Mouse (Mus musculus): ENCODE measurements around the gene Rap1gap.

The Rap1gap gene

DNA sequence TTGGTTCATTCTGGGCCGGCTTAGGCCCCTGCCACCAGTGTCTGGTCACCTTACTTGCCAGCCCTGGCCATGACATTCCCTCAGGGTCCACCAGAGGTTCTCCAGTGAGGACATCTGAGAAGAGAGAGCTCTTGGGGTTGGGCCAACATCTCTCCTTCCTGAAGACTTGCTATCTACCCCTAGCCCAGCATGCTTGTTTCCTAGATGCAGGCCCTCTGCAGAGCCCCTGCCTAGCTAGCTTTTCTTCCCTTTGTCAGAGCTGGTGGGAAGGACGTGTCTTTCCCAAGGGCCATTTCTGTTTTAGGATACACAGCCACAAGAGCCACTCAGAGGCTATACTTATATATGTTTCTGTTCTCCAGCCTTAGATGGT, 3.5 kb upstream of the Rap1gap start:
- no peak for ATAC-seq (ENCODE audit: insufficient number of reproducible peaks, low FRiP score, low TSS enrichment)

DNA sequence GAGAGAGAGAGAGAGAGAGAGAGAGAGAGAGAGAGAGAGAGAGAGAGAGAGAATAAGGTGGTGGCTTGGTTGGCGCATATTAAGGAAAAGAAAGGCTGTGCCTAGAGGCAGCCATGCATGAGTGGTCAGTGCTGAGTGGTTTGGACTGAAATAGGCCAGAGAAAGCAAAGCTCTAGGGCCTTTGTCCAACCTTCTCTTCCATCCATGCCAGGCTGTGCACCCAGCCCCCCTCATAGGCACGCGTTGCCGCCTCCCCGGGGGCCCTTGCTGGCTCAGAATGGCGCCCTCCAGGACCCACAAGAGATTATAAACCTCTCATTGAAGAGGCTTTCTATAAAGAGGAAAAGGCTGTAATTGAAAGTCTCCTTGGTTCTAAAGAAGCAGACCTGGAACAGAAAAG, 3.0 kb upstream of the Rap1gap start:
- ATAC-seq (ENCODE audit: insufficient number of reproducible peaks, low FRiP score, low TSS enrichment), result peak; percentile 70

DNA sequence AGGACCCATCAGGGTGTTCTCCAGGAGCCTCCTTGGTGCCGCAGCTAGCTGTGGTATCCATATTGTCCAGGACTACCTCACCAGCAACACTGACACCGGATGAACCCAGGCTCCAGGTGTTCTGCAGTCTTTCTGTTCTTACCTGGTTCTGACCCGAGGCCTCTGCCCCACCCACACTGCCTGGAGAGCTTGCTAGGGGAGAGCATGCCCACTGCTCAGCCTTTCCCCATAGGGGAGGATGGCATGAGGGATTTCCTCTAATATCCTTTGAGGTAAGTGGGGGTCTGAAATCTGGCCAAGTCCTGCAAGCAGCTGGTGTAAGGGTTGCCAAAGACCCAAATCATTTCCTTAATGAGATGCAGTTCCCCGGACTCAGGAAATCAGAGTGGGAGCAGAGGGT, 1.0 kb upstream of the Rap1gap start:
- no peak for ATAC-seq (ENCODE audit: insufficient number of reproducible peaks, low FRiP score, low TSS enrichment)

DNA sequence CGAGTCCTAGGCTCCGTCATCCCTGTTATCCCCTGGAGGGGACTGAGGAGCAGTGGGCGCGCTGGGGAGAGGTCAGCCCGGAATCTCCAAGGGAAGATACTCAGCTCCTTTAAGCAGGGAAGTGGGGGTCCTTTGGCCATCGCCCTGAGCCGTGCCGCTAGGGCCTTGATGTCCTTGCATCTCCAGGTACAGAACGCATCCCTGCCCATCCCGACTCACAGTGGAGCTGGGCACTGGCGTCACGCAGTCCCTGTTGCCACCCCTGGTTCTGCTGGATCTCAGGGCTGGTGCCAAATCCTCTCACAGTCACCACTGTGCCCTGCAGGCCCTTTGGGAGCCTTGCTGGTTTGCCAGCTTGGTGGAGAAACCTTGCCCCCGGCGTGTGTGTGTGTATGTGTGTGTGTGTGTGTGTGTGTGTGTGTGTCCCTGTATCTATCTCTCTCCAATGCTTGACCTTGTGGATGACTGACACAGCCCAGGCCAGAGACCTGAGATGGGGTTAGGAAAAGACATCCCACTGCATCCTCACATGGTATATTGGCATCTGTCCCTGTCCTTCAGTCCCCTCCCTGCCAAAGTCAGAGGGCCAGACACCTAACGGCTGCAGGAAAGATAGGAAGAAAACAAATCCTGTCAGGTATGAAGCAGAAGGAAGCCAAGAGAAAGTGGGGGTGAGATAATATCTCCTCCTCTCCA, 602 bp downstream of the Rap1gap start:
- 0 out of 2 replicates have a peak, but pooled peaks have one; percentile 16 for ATAC-seq (ENCODE audit: insufficient number of reproducible peaks, low FRiP score, low TSS enrichment)

DNA sequence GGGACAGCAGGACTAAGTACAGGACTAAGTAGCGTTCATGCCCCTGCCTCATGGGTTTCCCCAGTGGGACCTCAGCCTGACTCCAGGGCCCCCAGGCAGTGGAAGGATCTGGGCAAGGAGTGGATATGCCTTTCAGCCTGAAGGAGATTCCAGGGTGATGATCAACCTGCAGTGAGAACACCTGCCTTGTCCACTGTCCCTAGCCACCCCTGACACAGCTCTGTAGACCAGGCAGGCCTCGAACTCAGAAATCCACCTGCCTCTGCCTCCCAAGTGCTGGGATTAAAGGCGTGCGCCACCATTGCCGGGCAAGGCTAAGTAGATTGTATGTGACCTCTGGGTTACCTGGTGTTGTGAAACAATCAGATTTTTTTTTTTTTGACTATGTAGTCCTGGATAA, 1.3 kb downstream of the Rap1gap start:
- ATAC-seq (ENCODE audit: insufficient number of reproducible peaks, low FRiP score, low TSS enrichment), result no peak

DNA sequence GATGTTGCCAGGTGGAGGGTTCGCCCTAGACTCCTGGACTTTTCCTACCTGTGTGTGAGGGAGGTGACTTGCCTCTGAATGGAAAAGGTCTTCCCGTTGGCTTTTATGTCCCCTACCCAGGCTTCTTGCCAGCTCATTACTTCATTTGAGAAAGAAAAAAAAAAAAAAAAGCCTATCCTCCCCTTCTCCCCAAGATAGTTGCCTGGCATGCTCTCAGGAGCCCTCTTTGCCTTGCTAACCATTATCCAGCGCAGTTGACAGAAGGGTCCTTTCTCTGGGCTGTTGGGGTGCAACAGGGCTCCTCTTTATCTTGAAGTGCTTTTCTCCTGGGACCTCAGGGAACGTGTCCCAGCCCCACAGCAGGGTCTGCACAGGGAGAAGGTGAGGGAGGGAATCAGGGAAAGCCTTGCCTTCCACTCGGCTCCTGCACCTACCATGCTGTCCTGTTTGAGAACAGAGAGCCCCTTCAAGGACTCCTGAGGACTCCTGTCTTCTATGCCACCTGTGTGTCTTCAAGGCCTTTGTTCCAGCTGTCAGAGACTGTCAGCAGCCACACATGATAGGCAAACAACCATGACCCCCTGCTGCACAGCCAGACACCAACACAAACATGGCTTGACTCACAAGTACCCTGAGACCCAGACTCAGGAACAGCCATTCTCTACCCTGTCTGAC, 1.9 kb downstream of the Rap1gap start:
- no peak for ATAC-seq (ENCODE audit: insufficient number of reproducible peaks, low FRiP score, low TSS enrichment)

DNA sequence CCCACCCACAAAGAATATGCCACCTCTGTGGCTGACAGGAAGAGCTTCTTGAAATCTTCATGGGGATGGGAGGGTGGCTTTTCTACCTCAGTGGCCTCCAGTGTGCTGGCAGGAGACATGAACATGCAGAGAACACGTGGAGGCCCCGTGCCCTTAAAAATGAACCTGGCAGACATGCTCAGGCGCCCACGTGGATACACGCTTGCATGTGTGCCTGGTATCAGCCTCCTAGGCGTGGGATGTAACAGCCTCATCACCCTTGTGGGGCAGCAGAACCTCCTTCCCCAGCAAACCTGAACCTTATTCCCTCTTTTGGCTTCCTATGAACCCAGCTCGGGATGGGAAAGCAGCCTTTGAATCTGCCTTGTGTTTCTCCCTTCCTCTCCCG, 2.4 kb downstream of the Rap1gap start:
- ATAC-seq (ENCODE audit: insufficient number of reproducible peaks, low FRiP score, low TSS enrichment), result no peak

DNA sequence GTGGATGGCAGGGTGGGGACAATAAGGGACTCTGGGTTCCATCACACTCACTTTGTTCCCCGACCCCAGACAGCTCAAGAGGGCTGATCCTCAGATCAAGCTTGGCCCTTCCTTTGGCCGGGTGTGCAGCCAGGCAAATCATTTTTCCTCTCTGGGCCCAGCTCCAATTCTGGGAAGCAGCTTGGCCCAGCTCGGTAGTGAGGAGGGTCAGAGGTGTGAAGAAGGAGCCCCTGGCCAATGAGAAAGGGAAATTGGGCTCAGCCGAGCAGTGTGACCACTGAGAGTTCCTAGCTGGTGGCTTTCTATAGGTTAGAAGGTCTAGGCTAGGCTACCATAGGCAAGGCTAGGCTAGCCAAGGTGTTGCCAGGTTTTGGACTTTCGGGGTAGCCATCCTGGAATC, 3.2 kb downstream of the Rap1gap start:
- ATAC-seq (ENCODE audit: insufficient number of reproducible peaks, low FRiP score, low TSS enrichment), result peak; percentile 55; the same call in 1 of the 2 replicates

DNA sequence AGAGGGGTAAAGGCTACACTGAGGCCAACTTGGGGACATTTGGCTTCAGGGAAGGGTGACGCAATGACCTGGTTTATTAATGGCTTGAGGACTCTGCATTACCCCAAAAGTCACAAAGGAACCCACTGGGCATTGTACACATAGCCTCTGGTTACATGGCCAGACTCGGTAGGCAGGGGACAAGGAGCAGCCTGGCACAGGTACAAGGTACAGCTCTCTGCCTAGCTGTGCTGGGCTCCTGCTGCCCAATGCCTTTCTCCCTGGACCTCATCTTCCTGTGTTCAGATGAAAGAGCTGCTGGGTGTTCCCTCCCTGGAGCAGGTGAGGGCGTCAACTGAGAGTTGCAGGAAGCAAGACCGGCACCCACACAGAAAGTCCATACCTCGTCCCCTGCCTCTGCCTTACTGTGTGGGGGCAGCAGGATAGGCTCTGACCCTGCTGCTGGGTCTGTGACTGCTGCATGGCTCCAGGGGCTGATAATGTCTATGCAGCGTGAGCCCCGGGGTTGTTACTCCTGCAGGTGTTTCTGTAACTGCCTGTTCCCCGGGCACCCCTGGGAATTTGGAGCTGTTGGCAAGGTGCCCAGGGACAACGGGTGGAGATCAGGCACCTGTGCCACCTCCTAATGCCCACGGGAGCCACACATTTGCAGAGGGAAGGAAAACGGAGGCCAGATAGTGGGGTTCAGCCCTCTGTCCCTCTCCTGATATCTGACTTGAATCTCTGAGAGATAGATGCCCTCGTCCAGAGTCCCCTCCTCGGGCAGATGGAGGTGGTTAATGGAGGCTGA, 7.4 kb downstream of the Rap1gap start:
- no peak for ATAC-seq (ENCODE audit: insufficient number of reproducible peaks, low FRiP score, low TSS enrichment)

DNA sequence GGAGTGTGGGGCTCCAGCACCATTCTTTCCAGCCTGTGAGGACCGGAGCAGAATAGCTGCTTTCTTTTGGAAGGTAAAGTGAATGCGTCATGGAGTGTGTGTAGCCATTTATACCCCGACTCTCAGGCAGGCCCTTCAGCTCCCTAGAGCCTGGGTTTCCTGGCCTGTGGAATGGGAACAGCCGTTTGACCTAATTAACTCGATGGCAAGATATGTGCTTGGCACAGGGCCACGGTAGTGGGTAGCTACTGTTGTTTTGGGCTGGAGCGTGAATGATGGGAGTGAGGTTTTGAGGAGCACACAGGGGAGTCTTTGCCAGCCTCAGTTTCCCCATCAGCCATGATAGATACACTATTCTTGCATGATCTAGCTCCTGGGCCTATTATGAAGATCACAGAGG, 11.0 kb downstream of the Rap1gap start:
- ATAC-seq (ENCODE audit: insufficient number of reproducible peaks, low FRiP score, low TSS enrichment), result no peak

DNA sequence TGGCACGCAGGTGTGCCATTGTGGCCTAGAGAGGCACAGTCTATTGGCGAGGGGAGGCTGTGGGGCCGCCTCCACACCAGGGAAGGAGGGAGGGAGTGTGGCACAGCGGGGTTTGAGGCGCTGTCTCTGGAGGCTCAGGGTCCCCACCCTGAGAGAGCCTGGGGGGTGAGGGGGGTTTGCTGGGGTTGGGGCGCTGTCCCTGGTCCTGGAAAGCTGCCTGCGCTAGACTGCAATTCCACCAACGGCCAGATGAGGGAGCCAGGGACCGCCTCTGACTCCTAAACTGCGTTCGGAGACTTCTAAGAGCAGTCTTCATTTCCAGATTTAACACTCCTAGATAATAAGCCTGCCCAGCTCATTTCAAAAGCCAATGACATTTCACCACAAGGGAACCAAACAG, 11.5 kb downstream of the Rap1gap start:
- ATAC-seq (ENCODE audit: insufficient number of reproducible peaks, low FRiP score, low TSS enrichment), result no peak

DNA sequence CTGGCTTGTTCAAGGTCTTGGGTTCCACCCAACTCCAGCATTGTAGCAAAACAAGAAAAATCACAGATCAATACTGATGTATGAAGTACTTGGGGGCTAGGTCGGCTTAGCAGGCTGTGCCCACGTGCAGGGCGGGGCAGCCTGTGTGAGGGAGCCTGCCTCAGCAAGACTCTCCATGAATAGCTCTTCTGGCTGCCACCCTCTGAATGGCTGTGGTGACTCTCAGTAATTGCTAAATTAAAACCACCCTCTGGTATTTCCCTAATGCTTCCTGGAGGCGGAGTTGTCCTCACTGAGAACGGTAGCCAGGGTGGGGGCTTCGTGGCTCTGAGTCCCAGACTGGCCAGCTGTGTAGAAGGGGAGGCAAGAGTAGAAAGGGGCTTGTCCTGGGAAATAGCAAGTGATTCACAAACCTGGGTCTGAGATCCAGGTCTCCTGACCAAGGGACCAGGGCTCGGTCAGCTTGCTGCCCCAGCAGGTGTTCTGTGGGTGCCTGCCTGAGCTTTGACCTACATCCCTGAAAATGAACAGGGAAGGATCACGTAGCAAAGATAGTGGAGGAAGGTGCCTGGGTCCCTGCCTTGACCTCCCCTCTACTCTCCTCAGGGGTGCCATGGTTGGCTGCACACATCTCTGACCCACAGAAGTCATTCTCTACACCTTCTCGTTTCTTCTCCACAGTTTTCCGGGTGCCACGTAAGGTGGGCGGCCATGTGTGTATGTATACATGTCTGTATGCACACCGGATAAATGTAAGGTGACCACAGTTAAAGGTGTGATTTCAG, 12.4 kb downstream of the Rap1gap start:
- no peak for ATAC-seq (ENCODE audit: insufficient number of reproducible peaks, low FRiP score, low TSS enrichment)

DNA sequence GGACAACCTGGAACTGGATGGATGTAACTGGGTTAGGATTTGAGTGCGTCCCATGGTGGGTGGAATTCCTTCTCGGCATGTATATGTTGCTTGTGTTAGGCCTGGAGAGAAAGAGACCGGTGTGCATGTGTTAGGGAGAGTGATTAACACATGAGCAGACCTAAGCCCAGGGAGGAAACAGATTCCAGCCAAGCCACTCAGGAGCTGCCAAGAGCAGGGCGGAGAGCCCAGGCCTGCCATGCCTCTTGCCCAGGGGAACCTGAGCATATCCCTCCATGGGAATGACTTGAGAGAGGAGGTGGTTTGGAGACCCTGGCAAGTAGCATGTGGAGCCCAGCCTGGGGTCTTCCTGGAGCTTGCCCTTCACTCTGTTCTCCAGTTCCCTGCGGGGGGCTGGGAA, 13.4 kb downstream of the Rap1gap start:
- peak; percentile 54; the same call in 1 of the 2 replicates for ATAC-seq (ENCODE audit: insufficient number of reproducible peaks, low FRiP score, low TSS enrichment)

DNA sequence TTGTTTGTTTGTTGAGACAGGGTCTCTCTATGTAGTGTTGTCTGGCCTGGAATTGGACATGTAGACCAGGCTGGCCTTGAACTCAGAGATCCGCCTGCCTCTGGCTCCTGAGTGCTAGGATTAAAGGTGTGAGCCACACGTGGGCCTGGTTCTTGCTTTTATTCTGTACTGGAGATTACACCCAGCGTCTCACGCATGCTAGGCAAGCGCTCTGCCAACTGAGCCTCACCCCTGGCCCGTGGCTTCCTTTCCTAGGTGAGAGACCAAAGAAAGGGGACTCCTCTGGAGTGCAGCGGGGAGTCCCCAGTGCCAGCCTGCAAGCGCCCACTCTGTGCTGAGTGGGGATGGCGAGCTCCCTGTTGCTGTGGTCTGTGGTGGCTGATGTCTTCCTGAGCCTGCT, 14.0 kb downstream of the Rap1gap start:
- no peak for ATAC-seq (ENCODE audit: insufficient number of reproducible peaks, low FRiP score, low TSS enrichment)

DNA sequence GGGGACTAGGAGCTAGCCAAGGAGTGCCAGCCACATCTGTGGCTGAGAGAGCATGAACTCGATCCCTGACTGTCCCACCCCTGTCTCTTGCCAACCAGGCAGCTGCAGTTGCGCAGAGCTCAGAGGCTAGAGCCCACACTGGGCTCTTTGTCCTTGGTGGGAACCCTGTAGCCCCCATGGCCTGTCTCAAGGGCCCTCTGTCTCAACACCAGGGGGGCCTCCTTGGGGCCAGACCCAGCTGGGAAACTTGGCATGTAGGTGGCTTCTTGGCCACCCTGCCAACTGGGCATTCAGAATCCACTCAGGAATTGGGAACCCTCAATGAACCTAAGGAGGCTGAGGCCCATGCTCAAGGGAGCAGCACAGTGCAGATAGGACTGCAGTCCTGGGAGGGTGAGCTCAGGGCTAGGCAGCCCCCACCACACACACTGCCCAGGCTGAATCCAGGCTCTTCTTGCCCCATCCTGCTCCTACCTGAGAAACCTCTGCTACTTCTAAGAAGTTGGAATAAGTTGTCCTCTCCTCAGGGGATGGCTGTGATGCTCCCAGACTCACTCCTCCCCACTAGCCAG, 15.5 kb downstream of the Rap1gap start:
- ATAC-seq (ENCODE audit: insufficient number of reproducible peaks, low FRiP score, low TSS enrichment), result no peak

DNA sequence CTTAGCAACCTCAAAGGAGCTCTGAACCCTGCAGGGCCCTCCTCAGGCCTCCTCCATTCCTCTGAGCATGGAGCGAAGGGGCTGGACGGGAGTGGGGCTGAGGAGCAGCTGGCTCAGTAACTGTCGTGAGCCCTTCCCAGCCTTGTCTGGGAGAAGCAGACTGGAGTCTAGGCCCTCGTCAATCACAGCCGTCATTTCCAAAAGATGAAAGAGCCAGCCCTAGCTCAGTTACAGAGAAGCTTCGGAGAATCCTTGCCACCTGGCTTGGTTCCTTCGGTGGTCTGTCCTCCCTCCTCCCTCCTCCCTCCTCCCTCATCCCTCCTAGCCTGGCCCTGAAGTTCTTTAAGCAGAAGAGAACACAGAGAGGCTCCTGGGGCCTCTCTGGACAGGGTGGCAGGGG, 16.2 kb downstream of the Rap1gap start:
- ATAC-seq (ENCODE audit: insufficient number of reproducible peaks, low FRiP score, low TSS enrichment), result no peak

DNA sequence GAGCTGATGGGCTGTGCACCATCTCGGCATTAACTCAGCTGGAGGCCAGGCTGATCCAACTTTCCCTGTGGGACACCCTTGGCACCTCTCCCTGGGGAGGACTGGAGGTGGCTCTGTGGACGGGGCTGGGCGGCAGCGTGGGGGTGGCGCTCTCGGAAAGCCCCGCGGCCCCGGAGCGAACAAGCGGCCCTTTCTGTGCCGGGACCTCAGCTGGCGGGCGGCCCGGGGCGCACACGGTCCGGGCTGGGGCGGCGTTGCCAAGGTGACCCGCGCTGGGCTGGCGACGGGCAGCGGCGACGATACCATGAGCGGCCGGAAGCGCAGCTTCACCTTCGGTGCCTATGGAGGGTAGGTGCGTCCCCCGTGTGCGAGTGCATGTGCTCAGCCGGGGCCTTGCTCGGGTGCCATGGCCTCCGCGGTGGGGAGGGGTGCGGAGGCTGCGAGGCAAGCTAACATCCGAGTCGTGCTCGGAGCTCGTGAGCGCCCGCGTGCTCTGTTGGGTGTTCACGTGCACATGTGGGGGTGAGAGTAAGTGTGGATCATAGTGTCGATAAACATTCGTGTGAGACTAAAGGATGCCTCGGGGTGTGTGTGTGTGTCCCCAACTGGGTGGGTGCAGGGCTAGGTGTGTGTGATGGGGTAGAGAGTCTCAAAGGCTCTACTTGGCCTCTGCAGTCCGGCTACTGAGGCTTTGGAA, 17.0 kb downstream of the Rap1gap start:
- no peak for ATAC-seq (ENCODE audit: insufficient number of reproducible peaks, low FRiP score, low TSS enrichment)

DNA sequence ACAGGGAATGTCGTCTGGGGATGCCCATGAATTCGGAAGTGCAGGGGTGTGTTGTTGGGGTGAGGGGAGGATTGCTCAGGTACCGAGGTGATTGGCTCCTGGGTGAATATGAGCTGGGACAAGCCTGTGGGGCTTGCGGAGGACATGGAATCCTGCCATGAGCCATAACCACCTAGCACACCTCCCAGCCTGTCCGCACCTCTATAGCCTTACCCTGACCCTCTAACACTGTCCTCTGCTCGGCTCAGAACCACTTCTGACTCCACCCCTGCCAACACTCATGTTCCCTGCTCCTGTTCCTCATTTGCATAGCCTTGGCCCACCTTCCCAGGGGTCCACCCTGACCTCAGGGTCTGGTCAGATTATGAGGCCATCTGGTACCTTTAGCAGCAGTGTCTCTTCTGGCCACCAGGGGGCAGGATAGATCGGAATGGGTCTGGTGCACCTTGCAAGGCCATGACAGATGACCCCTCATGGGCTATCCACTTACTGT, 18.5 kb downstream of the Rap1gap start:
- ATAC-seq (ENCODE audit: insufficient number of reproducible peaks, low FRiP score, low TSS enrichment), result no peak

DNA sequence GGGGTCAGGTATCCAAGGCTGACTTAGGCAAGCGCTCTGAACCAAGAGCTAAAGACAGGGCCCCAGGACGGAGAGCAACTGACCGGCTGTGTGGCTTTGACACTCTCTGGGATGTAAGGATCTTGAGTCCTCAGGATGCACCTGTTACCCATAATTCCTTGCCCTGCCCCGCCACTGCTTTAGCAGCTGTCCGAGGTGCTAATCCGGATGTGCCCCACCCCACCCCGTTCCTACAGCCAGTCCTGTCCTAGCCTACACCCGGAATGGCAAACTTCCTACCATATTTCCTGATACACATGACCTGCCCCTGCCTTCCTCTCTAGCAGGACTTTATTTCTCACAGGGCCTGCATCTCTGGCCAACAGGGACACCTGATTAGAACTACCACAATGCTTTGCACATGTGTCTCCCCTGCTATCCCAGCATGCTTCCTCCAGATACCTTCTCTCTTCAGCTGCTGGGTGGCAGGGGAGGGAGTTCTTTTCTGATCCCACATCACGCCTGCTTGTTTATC, 20.4 kb downstream of the Rap1gap start:
- no peak for ATAC-seq (ENCODE audit: insufficient number of reproducible peaks, low FRiP score, low TSS enrichment)

All from cerebellum, adult (tissue).